Mouse (Mus musculus) forebrain, embryonic 12.5 days (tissue): ENCODE results near the gene Ubl4a. TPM values are rescaled to one million over a fixed set of nuclear protein-coding genes. Genes with fewer than 3 reads are reported as not detected.
"Not testable (repeated sequence)": the region's sequence is repeated elsewhere in the genome, so short reads cannot be mapped to it uniquely, and the experiment has no call there.

Experiments used
- ATAC-seq: fragments of 200-750 bp; cut with Nextera tagmentation; 2 replicates; pipeline ENCODE4 v1.8.0; 2017; ENCODE audit warnings: moderate TSS enrichment; ENCODE audit not compliant: low FRiP score
- H3K27ac ChIP-seq: fragments of 300-500 bp; sonication (generic); 2 replicates; pipeline ENCODE4 v1.5.1; 2016; ENCODE audit warnings: mild to moderate bottlenecking
- H3K27me3 ChIP-seq: fragments of 300-500 bp; sonication (generic); 2 replicates; pipeline ENCODE4 v1.6.1; 2016; ENCODE audit warnings: mild to moderate bottlenecking
- H3K36me3 ChIP-seq: fragments of 300-500 bp; sonication (generic); replicated peaks from 2 replicates; pipeline ENCODE4 v1.6.1; 2016; ENCODE audit warnings: mild to moderate bottlenecking
- H3K4me1 ChIP-seq: fragments of 300-500 bp; sonication (generic); 2 replicates; pipeline ENCODE4 v1.6.1; 2016
- H3K4me2 ChIP-seq: fragments of 300-500 bp; sonication (generic); 2 replicates; pipeline ENCODE4 v1.6.1; 2016; ENCODE audit warnings: mild to moderate bottlenecking, moderate library complexity
- H3K4me3 ChIP-seq: fragments of 300-500 bp; sonication (generic); replicated peaks from 2 replicates; pipeline ENCODE4 v1.5.1; 2016; ENCODE audit warnings: mild to moderate bottlenecking
- H3K9ac ChIP-seq: fragments of 300-500 bp; sonication (generic); 2 replicates; pipeline ENCODE4 v1.6.1; 2016; ENCODE audit warnings: mild to moderate bottlenecking
- H3K9me3 ChIP-seq: fragments of 300-500 bp; sonication (generic); 2 replicates; pipeline ENCODE4 v1.6.1; 2016
- WGBS: fragments of 180-500 bp; shearing (Covaris S2); methylation state at CpG from one replicate; pipeline ENCODE4 v1.1.7; 2016; 5-methylcytosine and 5-hydroxymethylcytosine counted together
- polyA plus RNA-seq: library from polyadenylated mRNA; unstranded; fragments of >200 nt; fragmentation: Nextera tagmentation; extraction: Ambion mirVana; gene quantifications from 2 replicates; pipeline ENCODE4 v1.2.1, GENCODE M21; 2016

Ubl4a gene
- 68.2 and 68.5 TPM in 2 replicates for polyA plus RNA-seq

DNA sequence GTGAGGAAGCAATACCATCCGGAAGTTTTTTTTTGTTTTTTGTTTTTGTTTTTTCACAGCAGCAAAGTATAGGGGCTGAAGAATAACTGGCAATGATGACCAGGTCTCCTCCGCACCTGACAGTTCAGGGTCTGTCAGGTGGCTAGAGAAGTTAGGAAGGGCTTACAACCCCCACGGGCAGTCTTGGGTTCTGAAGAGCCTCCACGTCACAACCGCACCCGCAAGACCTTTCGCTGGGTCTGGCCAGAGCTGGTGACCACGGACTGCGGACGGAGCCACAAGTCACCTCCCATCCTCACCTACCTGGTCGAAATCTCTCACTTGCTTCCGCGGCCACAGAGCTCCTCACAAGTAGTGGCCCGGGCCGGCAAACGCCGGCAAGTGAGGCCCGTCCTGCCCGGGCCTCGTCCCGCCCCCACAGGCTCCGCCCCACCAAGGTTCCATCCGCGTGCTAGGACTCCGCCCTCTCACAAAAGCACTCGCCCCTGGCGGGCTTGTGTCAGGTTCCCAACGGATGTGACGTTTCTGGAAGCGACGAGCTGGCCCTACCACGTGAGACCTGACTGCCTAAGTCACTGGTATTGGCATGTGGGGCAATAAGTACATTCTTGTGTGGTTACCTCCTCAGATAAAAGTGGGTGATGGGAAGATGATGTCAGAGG is at the start of gene Ubl4a, which contains the start of gene Slc10a3:
Gene Ubl4a, minus strand, starts transcription at position 331 of the 662 bp plus-strand sequence.
Gene Slc10a3, minus strand, starts transcription at position 462 of the 662 bp plus-strand sequence.
- H3K27ac ChIP-seq, result no peak within 1 kb of the TSS
- WGBS, result 20% methylated on average over 32 of the region's 32 CpGs

DNA sequence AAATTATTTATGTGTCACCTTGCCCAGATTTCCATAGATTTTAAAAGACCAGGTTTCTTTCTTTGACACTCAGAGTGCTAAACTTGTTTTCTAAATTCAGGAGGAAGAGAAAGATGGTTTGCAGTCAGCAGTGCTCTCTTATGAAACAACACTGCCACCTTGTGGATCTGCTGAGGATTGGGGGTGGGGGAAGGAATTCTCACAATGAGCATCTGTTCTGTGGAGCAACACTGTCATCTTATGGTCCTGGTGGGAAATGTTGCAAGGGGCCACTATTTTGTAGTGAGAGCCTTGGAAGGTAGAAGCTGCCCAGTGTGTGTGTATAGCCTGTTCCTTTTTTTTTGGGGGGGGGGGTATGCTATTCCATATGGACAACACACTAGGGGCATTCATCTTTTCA is 40.4 kb upstream of the Ubl4a start:
- no peak overlapping the region for H3K27ac ChIP-seq
- peak; percentile 64; the same call in 1 of the 2 replicates for ATAC-seq
- H3K36me3 ChIP-seq, result no peaks in the 10 kb centered on the region
- H3K27me3 ChIP-seq, result no peaks in the 10 kb centered on the region
- H3K4me1 ChIP-seq, result no peaks in the 10 kb centered on the region
- H3K9ac ChIP-seq, result no peak overlapping the region
- H3K4me3 ChIP-seq, result no peak overlapping the region
- H3K4me2 ChIP-seq, result no peak overlapping the region
- no peaks in the 10 kb centered on the region for H3K9me3 ChIP-seq

More for the DNA sequence above, at the start of gene Ubl4a, which contains the start of gene Slc10a3:
- H3K9ac ChIP-seq, result peak within 1 kb of the TSS; percentile 52; the same call in 1 of the 2 replicates
- H3K36me3 ChIP-seq, result no peaks in the 10 kb centered on the region
- no peaks in the 10 kb centered on the region for H3K9me3 ChIP-seq
- ATAC-seq, result peak; percentile 91
- no peaks in the 10 kb centered on the region for H3K4me1 ChIP-seq
- H3K27me3 ChIP-seq, result no peaks in the 10 kb centered on the region
- peak within 1 kb of the TSS; percentile 55 for H3K4me2 ChIP-seq
- peak within 1 kb of the TSS; percentile 41 for H3K4me3 ChIP-seq

DNA sequence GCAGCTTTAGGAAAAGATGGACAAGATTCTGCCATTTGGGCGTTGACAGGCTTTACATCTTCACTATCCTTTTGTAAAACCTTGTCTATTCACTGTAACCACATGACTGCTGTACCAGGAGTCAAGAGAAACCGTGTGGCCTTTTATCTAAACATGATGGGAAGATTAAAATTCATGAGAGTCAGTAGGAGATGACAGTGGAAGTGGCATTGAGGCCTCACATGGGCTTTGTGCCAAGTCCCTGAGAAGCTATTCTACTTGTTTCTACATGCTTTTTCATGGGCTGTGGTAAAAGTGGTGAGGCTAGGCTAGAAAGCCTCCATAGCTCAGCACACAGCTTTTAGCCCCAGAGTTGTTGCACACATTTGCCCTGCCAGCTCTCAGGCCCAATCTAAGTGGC is 35.3 kb upstream of the Ubl4a start:
- ATAC-seq, result no peak

DNA sequence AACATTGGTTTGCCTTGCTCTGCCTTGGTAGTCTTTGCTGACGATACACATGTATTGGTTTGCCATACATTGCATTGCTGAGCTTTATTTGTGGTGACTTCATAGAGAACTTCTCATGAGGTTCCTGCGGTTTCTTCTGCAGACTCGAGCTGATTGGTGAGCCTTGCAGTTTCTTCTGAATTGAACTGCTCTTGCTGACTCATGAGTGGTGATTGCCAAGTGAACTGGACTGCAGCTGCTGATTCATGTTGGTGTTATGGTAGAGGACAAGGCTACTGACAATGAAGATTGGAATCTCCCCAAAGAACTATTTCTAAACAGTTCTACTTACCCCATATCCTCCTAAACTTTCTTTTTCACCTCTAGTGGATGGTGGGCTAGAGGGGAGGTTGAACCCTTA is 27.1 kb upstream of the Ubl4a start:
- Histone ChIP-seq H3K9me3 (no peaks in the 10 kb centered on the region), H3K9ac (no peak overlapping the region), H3K27me3 (no peaks in the 10 kb centered on the region), H3K4me2 (no peak overlapping the region), H3K4me1 (no peaks in the 10 kb centered on the region), H3K27ac (no peak overlapping the region), H3K36me3 (no peaks in the 10 kb centered on the region), H3K4me3 (no peak overlapping the region)
- no peak for ATAC-seq
- 86% methylated on average over 3 of the region's 3 CpGs for WGBS

More for the DNA sequence above, 35.3 kb upstream of the Ubl4a start:
- Histone ChIP-seq H3K27ac (no peak overlapping the region), H3K36me3 (no peaks in the 10 kb centered on the region), H3K4me1 (no peaks in the 10 kb centered on the region), H3K9me3 (no peaks in the 10 kb centered on the region), H3K9ac (no peak overlapping the region), H3K4me2 (no peak overlapping the region), H3K4me3 (no peak overlapping the region), H3K27me3 (no peaks in the 10 kb centered on the region)
- 52% methylated on average over 2 of the region's 2 CpGs for WGBS

DNA sequence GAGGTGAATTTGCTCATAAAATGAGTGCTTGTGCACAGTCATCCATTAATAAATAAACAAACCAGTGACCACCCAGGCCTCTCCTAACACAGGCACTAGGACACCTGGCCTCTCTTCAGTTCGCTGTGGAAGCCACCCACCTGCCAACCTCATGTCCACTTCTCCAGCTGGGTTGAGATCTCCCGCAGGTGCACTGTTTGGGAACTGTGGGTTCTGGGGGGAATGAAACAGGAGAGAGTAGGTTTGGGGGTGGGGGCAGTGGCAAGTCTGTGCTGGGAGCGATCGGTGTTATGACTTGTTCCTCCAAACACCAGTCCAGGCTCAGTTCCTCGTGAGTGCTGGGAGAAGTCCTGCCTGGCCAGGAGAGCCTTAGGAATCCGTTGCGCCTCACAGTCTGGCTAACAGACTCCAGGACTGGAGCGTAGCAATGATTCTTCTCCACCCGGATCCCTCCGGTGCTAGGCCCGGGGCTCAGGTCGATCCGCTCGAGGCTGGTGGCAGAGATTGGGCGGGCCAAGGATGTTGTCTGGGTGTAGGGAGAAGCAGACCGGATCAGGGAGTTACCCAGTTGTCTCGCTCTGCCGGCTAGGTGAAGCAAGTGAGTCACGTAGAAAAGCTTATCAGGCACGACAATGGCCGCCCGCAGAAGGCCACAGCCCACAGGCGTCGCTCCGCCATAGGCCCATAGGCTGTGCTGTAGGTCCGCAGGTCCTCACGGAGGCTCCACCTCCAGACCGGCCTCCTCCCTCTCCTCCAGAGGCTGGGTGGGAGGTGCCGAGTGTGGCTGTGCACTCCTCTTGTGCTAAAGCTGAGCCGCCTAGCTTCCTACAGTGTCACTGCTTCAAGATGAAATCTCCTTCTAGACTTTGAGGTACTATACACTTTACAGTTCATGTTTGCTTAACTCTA is 19.8 kb upstream of the Ubl4a start, which contains the start of the genes Fam3a and Ikbkg:
Gene Fam3a, minus strand, starts transcription at position 738 of the 909 bp plus-strand sequence.
Gene Ikbkg, plus strand, starts transcription at position 756 of the 909 bp plus-strand sequence.
- H3K27me3 ChIP-seq, result no peaks in the 10 kb centered on the region
- 13% methylated on average over 30 of the region's 30 CpGs for WGBS
- peak within 1 kb of the TSS; percentile 57 for H3K4me2 ChIP-seq
- H3K4me1 ChIP-seq, result peaks cover 3% of the 10 kb centered on the region; the same call in 1 of the 2 replicates
- no peaks in the 10 kb centered on the region for H3K9me3 ChIP-seq
- H3K36me3 ChIP-seq, result no peaks in the 10 kb centered on the region
- peak within 1 kb of the TSS; percentile 50 for H3K4me3 ChIP-seq
- ATAC-seq, result peak; percentile 100
- H3K27ac ChIP-seq, result peak within 1 kb of the TSS; percentile 74
- H3K9ac ChIP-seq, result peak within 1 kb of the TSS; percentile 69

DNA sequence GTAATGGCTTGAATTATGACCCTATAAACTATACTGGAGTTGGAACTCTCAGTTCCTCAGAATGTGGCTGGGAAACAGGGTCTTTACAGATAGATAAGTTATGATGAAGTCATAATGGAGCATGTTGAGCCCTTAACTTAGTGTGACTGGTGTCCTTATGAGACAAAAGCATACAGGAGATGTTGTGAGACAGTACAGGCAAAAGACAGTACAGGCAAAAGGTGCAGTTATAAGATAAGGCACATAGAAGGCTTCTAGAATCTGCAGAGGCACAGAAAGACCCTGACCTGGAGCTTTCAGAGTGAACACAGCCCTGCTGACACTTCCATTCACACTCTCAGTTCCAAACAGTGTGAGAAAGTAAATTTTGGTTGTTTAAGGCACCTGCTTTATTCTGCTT is 15.1 kb upstream of the Ubl4a start:
- no peak overlapping the region for H3K9ac ChIP-seq
- no peak overlapping the region for H3K27ac ChIP-seq
- H3K36me3 ChIP-seq, result no peaks in the 10 kb centered on the region
- no peak for ATAC-seq
- no peaks in the 10 kb centered on the region for H3K9me3 ChIP-seq
- H3K4me3 ChIP-seq, result no peak overlapping the region
- H3K27me3 ChIP-seq, result no peaks in the 10 kb centered on the region
- peaks cover 3% of the 10 kb centered on the region; the same call in 1 of the 2 replicates for H3K4me1 ChIP-seq
- no peak overlapping the region for H3K4me2 ChIP-seq

DNA sequence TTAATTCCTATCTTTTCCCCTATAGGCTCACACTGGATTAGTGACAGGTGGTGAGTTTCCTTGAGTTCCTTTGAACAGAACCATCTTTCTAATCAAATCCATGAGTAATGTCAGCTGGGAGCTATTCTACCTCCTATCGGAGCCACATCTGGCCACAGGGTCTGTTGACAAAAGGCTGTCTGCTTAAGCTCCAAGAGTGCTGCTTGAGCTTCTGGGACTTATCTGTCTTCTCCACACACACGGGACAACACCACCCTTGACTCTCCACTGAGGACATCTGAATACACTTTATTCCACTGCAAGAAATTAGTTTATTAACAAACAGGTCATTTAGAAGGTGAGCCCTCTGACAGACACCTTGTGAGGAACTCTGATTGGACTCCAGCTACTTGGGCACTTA is 11.4 kb upstream of the Ubl4a start:
- H3K4me3 ChIP-seq, result no peak overlapping the region
- 78% methylated on average over 2 of the region's 2 CpGs for WGBS
- no peak for ATAC-seq

DNA sequence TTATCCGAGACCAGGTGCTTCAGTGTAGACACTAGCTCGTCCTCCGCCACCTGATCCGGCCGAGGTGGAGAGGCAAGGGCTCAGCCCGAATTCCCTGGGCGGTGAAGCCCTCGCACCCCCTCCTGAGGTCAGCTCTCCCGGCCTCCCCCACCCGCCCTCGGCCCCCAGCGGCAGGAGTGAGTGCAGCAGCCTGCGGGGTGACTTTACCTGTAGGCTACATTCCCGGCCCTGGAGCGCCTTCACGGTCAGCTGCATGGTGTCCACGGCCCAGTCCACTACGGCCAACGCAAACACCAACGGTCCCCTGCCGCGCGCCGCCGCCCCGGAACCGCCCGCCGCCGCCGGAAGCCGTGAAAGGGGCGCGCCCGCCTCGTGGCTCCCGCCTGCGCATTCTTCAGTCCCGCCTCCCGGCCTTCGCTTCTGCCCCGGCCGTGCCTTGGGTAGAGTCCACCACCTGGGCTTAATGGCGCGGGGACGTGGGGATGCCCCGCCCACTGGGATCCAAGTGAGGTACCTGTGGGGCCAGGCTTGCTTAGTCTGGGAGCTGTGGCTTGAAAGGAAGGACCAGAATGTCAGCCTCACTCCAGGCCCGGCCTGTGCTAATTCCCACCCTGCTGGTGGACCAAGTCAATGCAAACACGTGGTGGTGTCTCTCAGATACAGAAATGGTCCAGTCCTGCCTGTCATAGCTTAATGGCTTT is 4.7 kb downstream of the Ubl4a start:
- ATAC-seq, result peak; percentile 76
- Histone ChIP-seq H3K27me3 (no peaks in the 10 kb centered on the region), H3K4me1 (peaks cover 11% of the 10 kb centered on the region), H3K9me3 (no peaks in the 10 kb centered on the region), H3K36me3 (no peaks in the 10 kb centered on the region), H3K4me2 (peak overlapping the region; percentile 62), H3K9ac (peak overlapping the region; percentile 77), H3K27ac (peak overlapping the region; percentile 65; the same call in 1 of the 2 replicates), H3K4me3 (peak overlapping the region; percentile 57)
- WGBS, result 15% methylated on average over 42 of the region's 49 CpGs

More for the DNA sequence above, 11.4 kb upstream of the Ubl4a start:
- no peaks in the 10 kb centered on the region for H3K9me3 ChIP-seq
- no peak overlapping the region for H3K27ac ChIP-seq
- no peak overlapping the region for H3K4me2 ChIP-seq
- no peak overlapping the region for H3K9ac ChIP-seq
- H3K27me3 ChIP-seq, result no peaks in the 10 kb centered on the region
- H3K36me3 ChIP-seq, result no peaks in the 10 kb centered on the region
- H3K4me1 ChIP-seq, result no peaks in the 10 kb centered on the region

DNA sequence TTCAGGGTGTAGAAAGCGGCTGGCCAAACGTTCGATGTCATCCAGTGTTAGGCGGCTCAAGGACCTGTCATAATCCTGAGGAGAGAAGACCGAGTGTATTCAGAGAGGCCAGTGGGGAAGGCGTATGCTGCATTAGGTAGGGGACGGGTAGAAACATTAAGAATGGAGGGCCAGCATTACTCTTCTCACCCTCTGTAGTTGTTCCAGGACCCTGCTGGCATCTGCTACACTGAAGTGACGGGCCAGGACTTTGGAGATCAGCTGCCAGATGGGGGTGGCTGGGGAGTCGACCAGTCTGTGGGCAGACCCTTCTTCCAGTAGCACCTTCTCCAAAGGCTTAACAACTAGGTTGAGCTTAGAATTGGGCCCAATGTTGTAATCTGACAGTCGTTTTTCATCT is 5.5 kb downstream of the Ubl4a start:
- Histone ChIP-seq H3K4me2 (peak overlapping the region; percentile 62), H3K9me3 (no peaks in the 10 kb centered on the region), H3K36me3 (no peaks in the 10 kb centered on the region), H3K27me3 (no peaks in the 10 kb centered on the region), H3K4me1 (peaks cover 11% of the 10 kb centered on the region), H3K27ac (no peak overlapping the region), H3K4me3 (peak overlapping the region; percentile 57), H3K9ac (peak overlapping the region; percentile 77)
- ATAC-seq, result no peak
- 72% methylated on average over 10 of the region's 10 CpGs for WGBS

DNA sequence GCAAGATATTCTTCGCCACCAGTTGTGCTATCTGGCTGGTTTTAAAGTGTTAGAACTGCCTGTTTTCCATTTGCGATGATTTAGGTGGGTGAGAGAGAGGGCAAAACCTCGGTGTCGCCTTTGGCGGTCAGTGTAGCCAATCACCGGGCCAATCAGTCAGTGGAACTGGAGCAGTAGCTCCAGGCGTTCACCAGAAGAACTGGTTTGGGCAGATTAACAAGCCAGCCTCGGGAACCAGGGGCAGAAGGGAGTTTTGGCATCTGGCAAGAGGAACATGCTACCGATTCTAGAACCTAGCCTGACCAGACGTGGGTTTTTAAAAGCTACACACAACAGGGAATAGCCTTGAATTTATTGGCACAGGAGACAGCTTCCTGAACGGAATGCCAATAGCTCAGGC is 13.8 kb downstream of the Ubl4a start:
- no peaks in the 10 kb centered on the region for H3K4me1 ChIP-seq
- no peaks in the 10 kb centered on the region for H3K36me3 ChIP-seq
- H3K27ac ChIP-seq, result no peak overlapping the region
- 41% methylated on average over 11 of the region's 11 CpGs for WGBS
- ATAC-seq, result no peak
- H3K4me3 ChIP-seq, result no peak overlapping the region
- no peak overlapping the region for H3K9ac ChIP-seq
- no peaks in the 10 kb centered on the region for H3K9me3 ChIP-seq
- H3K4me2 ChIP-seq, result no peak overlapping the region
- H3K27me3 ChIP-seq, result no peaks in the 10 kb centered on the region

DNA sequence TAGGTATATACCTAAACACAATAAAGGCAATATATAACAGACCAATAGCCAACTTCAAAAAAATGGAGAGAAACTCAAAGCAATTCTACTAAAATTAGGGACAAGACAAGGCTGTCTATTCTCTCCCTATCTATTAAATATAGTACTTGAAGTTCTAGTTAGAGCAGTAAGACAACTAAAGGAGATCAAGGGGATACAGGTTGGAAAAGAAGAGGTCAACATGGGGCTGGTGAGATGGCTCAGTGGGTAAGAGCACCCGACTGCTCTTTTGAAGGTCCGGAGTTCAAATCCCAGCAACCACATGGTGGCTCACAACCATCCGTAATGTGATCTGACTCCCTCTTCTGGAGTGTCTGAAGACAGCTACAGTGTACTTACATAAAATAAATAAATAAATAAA is 15.9 kb downstream of the Ubl4a start:
- not testable (repeated sequence) for H3K4me3 ChIP-seq, H3K9ac ChIP-seq, H3K27me3 ChIP-seq, H3K9me3 ChIP-seq, H3K4me2 ChIP-seq, H3K36me3 ChIP-seq, ATAC-seq, H3K4me1 ChIP-seq, H3K27ac ChIP-seq
- 94% methylated on average over 3 of the region's 3 CpGs for WGBS

DNA sequence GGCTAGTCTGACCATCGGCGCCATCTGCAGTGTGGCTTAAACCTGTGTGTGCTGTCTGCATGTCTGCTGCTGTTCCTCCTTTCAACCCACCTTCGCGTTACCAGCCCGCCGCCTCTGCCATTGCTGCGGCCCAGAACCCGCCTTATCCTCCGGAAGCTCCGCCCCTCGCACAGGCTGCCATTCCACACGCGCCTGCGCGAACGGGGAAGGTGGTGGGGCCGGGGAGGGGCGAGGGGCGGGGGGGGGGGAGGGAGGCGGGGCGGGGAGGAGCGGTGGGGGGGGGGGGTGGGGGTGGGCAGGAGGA is 19.6 kb downstream of the Ubl4a start, which contains the start of gene Lage3:
Gene Lage3, minus strand, starts transcription at position 152 of the 304 bp plus-strand sequence.
- H3K4me1 ChIP-seq, result peaks cover 4% of the 10 kb centered on the region; the same call in 1 of the 2 replicates
- peak within 1 kb of the TSS; percentile 53 for H3K27ac ChIP-seq
- peak; percentile 89 for ATAC-seq
- no peaks in the 10 kb centered on the region for H3K36me3 ChIP-seq
- H3K9me3 ChIP-seq, result no peaks in the 10 kb centered on the region
- H3K4me2 ChIP-seq, result peak within 1 kb of the TSS; percentile 62
- 17% methylated on average over 12 of the region's 22 CpGs for WGBS
- H3K4me3 ChIP-seq, result peak within 1 kb of the TSS; percentile 43
- H3K27me3 ChIP-seq, result no peaks in the 10 kb centered on the region
- peak within 1 kb of the TSS; percentile 61 for H3K9ac ChIP-seq
